Mouse (Mus musculus) MEL (cell line): ENCODE data around the gene Thada. TPM values are rescaled to one million over a fixed set of nuclear protein-coding genes. Genes with fewer than 3 reads are reported as not detected.

Source experiments
- DNase-seq: peaks from one replicate; pipeline ENCODE4 v3.0.0; 2011; ENCODE audit warnings: low read depth, low spot score
- H3K27ac ChIP-seq: 2 replicates; pipeline ENCODE4 v1.5.1; 2012; ENCODE audit warnings: low read depth, mild to moderate bottlenecking, control low read depth, low read length, moderate library complexity; ENCODE audit not compliant: control insufficient read depth
- H3K27me3 ChIP-seq, 2 experiments: fragments of 150-350 bp in 1 of 2; sonication (generic) in 1 of 2; 2 replicates each; pipeline ENCODE4 v1.6.1; 2012; ENCODE audit warnings: low read length in 2 of 2, mild to moderate bottlenecking in 2 of 2, improper control_type of control experiment in 1 of 2, moderate library complexity in 1 of 2; ENCODE audit not compliant: insufficient read depth in 2 of 2, control insufficient read depth in 1 of 2
- H3K36me3 ChIP-seq, 2 experiments: 2 replicates each; pipeline ENCODE4 v1.6.1; 2012 to 2014; ENCODE audit warnings: low read length in 2 of 2, improper control_type of control experiment in 1 of 2, inconsistent platforms in 1 of 2, mild to moderate bottlenecking in 1 of 2; ENCODE audit not compliant: insufficient read depth in 2 of 2, control insufficient read depth in 1 of 2
- H3K4me1 ChIP-seq, 2 experiments: fragments of 150-350 bp in 1 of 2; sonication (generic) in 1 of 2; 2 replicates each; pipeline ENCODE4 v1.6.1; 2012; ENCODE audit warnings: low read length in 2 of 2, improper control_type of control experiment in 1 of 2, mild to moderate bottlenecking in 1 of 2; ENCODE audit not compliant: insufficient read depth in 2 of 2, control insufficient read depth in 1 of 2
- H3K4me3 ChIP-seq, 2 experiments: fragments of 150-350 bp in 1 of 2; sonication (generic) in 1 of 2; 2 replicates each; pipeline ENCODE4 v1.5.1; 2012; ENCODE audit warnings: low read depth in 2 of 2, low read length in 2 of 2, mild to moderate bottlenecking in 2 of 2, moderate library complexity in 2 of 2, control low read depth in 1 of 2, improper control_type of control experiment in 1 of 2; ENCODE audit not compliant: control insufficient read depth in 1 of 2, insufficient read depth in 1 of 2
- H3K79me2 ChIP-seq: 2 replicates; pipeline ENCODE4 v1.6.1; 2012; ENCODE audit warnings: mild to moderate bottlenecking, low read length, moderate library complexity; ENCODE audit not compliant: control insufficient read depth, poor library complexity, insufficient read depth
- H3K9ac ChIP-seq: 2 replicates; pipeline ENCODE4 v1.6.1; 2012; ENCODE audit warnings: low read depth, mild to moderate bottlenecking, control low read depth, low read length, moderate library complexity; ENCODE audit not compliant: control insufficient read depth, poor library complexity, severe bottlenecking
- H3K9me3 ChIP-seq: fragments of 150-350 bp; sonication (generic); replicated peaks from 2 replicates; pipeline ENCODE4 v1.6.1; 2012; ENCODE audit warnings: mild to moderate bottlenecking, low read length, improper control_type of control experiment, moderate library complexity; ENCODE audit not compliant: insufficient read depth
- CHD2 ChIP-seq: IDR thresholded peaks from 2 replicates; pipeline ENCODE4 v1.6.1; 2011; ENCODE audit warnings: low read length, improper control_type of control experiment
- ETS1 ChIP-seq: IDR thresholded peaks from 2 replicates; pipeline ENCODE4 v1.6.1; 2012; ENCODE audit warnings: low read depth, mild to moderate bottlenecking, inconsistent platforms, low read length, improper control_type of control experiment, moderate library complexity
- GATA1 ChIP-seq: IDR thresholded peaks from 2 replicates; pipeline ENCODE4 v1.6.1; 2011; ENCODE audit warnings: low read depth, low read length, improper control_type of control experiment
- HCFC1 ChIP-seq: IDR thresholded peaks from 2 replicates; pipeline ENCODE4 v1.6.1; 2012; ENCODE audit warnings: low read depth, mild to moderate bottlenecking, inconsistent platforms, low read length, improper control_type of control experiment, moderate library complexity
- JUND ChIP-seq: IDR thresholded peaks from 2 replicates; pipeline ENCODE4 v1.6.1; 2011; ENCODE audit warnings: low read depth, mild to moderate bottlenecking, improper control_type of control experiment, low read length
- KAT2A ChIP-seq: conservative IDR thresholded peaks from 2 replicates; pipeline ENCODE4 v1.6.1; 2012; ENCODE audit warnings: low read depth, low read length, improper control_type of control experiment, inconsistent platforms
- MAFK ChIP-seq: IDR thresholded peaks from 2 replicates; pipeline ENCODE4 v1.6.1; 2011; ENCODE audit warnings: low read depth, mild to moderate bottlenecking, low read length, improper control_type of control experiment, borderline replicate concordance
- MAX ChIP-seq: IDR thresholded peaks from 2 replicates; pipeline ENCODE4 v1.6.1; 2011; ENCODE audit warnings: low read length, improper control_type of control experiment
- MAZ ChIP-seq: IDR thresholded peaks from 2 replicates; pipeline ENCODE4 v1.6.1; 2012; ENCODE audit warnings: low read depth, mild to moderate bottlenecking, inconsistent platforms, low read length, improper control_type of control experiment
- MEF2A ChIP-seq: IDR thresholded peaks from 2 replicates; pipeline ENCODE4 v1.6.1; 2014; ENCODE audit warnings: low read depth, mild to moderate bottlenecking, inconsistent platforms, low read length, improper control_type of control experiment; ENCODE audit not compliant: poor library complexity, insufficient replicate concordance, severe bottlenecking; ENCODE audit errors: extremely low read depth
- MXI1 ChIP-seq: IDR thresholded peaks from 2 replicates; pipeline ENCODE4 v1.6.1; 2011; ENCODE audit warnings: mild to moderate bottlenecking, low read depth, low read length, improper control_type of control experiment
- MYB ChIP-seq: IDR thresholded peaks from 2 replicates; pipeline ENCODE4 v1.6.1; 2011; ENCODE audit warnings: mild to moderate bottlenecking, low read depth, low read length, improper control_type of control experiment
- MYC ChIP-seq: IDR thresholded peaks from 2 replicates; pipeline ENCODE4 v1.6.1; 2011; ENCODE audit warnings: low read depth, mild to moderate bottlenecking, low read length, improper control_type of control experiment, moderate library complexity
- NELFE ChIP-seq: IDR thresholded peaks from 2 replicates; pipeline ENCODE4 v1.6.1; 2011; ENCODE audit warnings: low read depth, low read length, improper control_type of control experiment
- POLR2AphosphoS2 ChIP-seq: IDR thresholded peaks from 2 replicates; pipeline ENCODE4 v1.6.1; 2011; ENCODE audit warnings: low read length, improper control_type of control experiment
- POLR2AphosphoS5 ChIP-seq: IDR thresholded peaks from 2 replicates; pipeline ENCODE4 v1.6.1; 2012; ENCODE audit warnings: low read depth, borderline replicate concordance, mild to moderate bottlenecking, inconsistent platforms, low read length, moderate library complexity, mixed read lengths
- RCOR1 ChIP-seq: IDR thresholded peaks from 2 replicates; pipeline ENCODE4 v1.6.1; 2012; ENCODE audit warnings: low read depth, mild to moderate bottlenecking, inconsistent platforms, low read length, improper control_type of control experiment
- SIN3A ChIP-seq: IDR thresholded peaks from 2 replicates; pipeline ENCODE4 v1.6.1; 2012; ENCODE audit warnings: low read length, improper control_type of control experiment, inconsistent platforms
- SMC3 ChIP-seq: IDR thresholded peaks from 2 replicates; pipeline ENCODE4 v1.6.1; 2011; ENCODE audit warnings: low read depth, low read length, improper control_type of control experiment
- TBP ChIP-seq: IDR thresholded peaks from 2 replicates; pipeline ENCODE4 v1.8.0; 2011; ENCODE audit warnings: low read depth, low read length, improper control_type of control experiment
- TCF12 ChIP-seq: IDR thresholded peaks from 2 replicates; pipeline ENCODE4 v1.6.1; 2014; ENCODE audit warnings: low read depth, mild to moderate bottlenecking, inconsistent platforms, low read length, improper control_type of control experiment, moderate library complexity
- USF1 ChIP-seq: IDR thresholded peaks from 2 replicates; pipeline ENCODE4 v1.6.1; 2014; ENCODE audit warnings: low read depth, mild to moderate bottlenecking, inconsistent platforms, low read length, improper control_type of control experiment, moderate library complexity
- USF2 ChIP-seq, 2 experiments: IDR thresholded peaks; 2 replicates each; pipeline ENCODE4 v1.6.1; 2011 to 2012; ENCODE audit warnings: improper control_type of control experiment in 2 of 2, low read length in 2 of 2, borderline replicate concordance in 1 of 2, inconsistent platforms in 1 of 2, low read depth in 1 of 2, mild to moderate bottlenecking in 1 of 2; ENCODE audit not compliant: insufficient read depth in 1 of 2
- ZC3H11A ChIP-seq: IDR thresholded peaks from 2 replicates; pipeline ENCODE4 v1.6.1; 2012; ENCODE audit warnings: low read depth, mild to moderate bottlenecking, inconsistent platforms, low read length, improper control_type of control experiment
- ZNF384 ChIP-seq: IDR thresholded peaks from 2 replicates; pipeline ENCODE4 v1.6.1; 2012; ENCODE audit warnings: low read depth, mild to moderate bottlenecking, inconsistent platforms, low read length, improper control_type of control experiment
- polyA plus RNA-seq, 2 experiments: library from polyadenylated mRNA; stranded (reverse) in 1 of 2; unstranded in 1 of 2; fragments of >175 nt in 1 of 2; fragments of >200 nt in 1 of 2; gene quantifications; 2 replicates each; pipeline versions ENCODE4 v1.2.1 to v1.2.4; 2012; ENCODE audit warnings: low replicate concordance in 2 of 2, low read depth in 1 of 2; ENCODE audit not compliant: insufficient read length in 2 of 2, insufficient read depth in 1 of 2, missing spikeins in 1 of 2
- total RNA-seq: library from RNA; depleted of rRNA; stranded (reverse); fragments of 300-350 nt; gene quantifications from 2 replicates; pipeline ENCODE4 v1.2.3, GENCODE M21; 2012

Gene Thada
- total and polyA plus RNA-seq, 3 experiments = 19.8 to 20.6 TPM; not detected in 1

DNA sequence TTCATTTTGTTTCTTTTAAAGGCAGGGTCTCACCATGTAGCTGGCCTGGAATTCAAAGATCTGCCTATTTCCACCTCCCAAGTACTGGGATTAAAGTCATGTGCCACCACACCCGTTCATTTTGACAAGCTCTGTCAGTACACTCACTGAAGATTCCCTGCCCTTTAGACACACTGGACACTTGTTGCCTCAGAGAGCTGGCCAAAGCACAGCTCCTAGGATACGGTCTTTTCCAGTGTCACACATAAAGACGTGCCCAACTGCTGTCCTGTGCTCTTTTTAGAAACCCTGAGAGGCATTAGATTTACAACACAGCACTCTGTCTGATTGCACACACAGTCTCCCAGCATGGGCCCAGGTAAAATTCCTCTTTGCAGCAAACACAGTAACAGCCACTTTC, 248.3 kb downstream of the Thada start:
- H3K4me1 ChIP-seq = no peaks in the 10 kb centered on the region
- no peaks in the 10 kb centered on the region for H3K79me2 ChIP-seq
- H3K9ac ChIP-seq = no peak overlapping the region
- H3K9me3 ChIP-seq = no peaks in the 10 kb centered on the region
- TF ChIP-seq ETS1 (no peak), TCF12 (no peak), MEF2A (no peak), CHD2 (no peak), USF2 (IDR thresholded peaks at IDR 0.05; ENCODE audit: borderline replicate concordance in 1 of 2, insufficient read depth in 1 of 2, low read depth in 1 of 2, low read length in 2 of 2) (no peak), MYC (no peak), NELFE (no peak), RCOR1 (no peak), POLR2AphosphoS5 (no peak), USF1 (no peak), SMC3 (no peak), TBP (no peak)
- DNase-seq = no peak
- H3K4me3 ChIP-seq = no peak overlapping the region
- no peak overlapping the region for H3K27ac ChIP-seq
- H3K36me3 ChIP-seq = no peaks in the 10 kb centered on the region; a peak in 1 of 4 replicates
- no peaks in the 10 kb centered on the region for H3K27me3 ChIP-seq

DNA sequence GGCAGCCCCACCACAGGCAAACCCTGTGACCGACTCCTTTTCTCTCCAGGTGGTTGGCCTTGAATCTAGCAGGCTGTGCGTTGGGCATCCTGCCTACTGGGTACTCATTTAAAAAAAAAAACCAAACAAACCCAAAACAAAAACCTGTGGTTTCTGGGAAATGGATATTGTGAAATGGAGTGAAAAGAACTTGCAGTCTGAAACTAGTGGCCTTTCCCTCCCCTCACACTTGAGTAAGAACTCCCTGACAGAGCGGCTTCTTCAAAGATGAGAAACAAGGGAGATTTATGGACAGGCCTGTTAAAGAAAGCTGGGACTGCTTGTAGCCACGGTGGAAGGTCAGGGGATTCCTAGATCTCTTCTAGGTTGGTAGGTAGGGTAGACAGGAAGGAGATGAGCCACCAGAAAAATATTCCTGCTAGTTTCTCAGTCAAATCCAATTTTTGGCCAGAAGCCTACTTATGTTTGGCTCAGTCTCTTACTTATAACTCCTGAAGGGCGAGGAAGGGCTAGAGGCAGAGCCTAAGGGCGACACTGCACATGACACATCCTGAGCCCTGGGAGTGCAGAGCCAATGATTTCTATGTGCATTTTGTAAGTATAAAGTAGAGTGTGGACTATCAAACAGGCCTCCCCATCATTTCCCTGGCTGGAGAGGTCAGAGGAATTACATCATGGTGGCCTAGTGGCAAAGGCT, 250.6 kb downstream of the Thada start:
- Histone ChIP-seq H3K27me3 (no peaks in the 10 kb centered on the region), H3K9ac (no peak overlapping the region), H3K27ac (no peak overlapping the region), H3K4me3 (no peak overlapping the region), H3K36me3 (peaks cover 0 to 2% of the 10 kb centered on the region in 2 experiments; a peak in 1 of 4 replicates), H3K4me1 (no peaks in the 10 kb centered on the region), H3K9me3 (no peaks in the 10 kb centered on the region), H3K79me2 (no peaks in the 10 kb centered on the region)
- DNase-seq = no peak
- TF ChIP-seq MYB = no peak
- TF ChIP-seq CHD2 = no peak
- TF ChIP-seq JUND = no peak
- TF ChIP-seq MAZ = no peak
- no peak for TF ChIP-seq MXI1
- no peak for TF ChIP-seq ZNF384
- TF ChIP-seq GATA1 = no peak
- no peak for TF ChIP-seq ETS1
- no peak for TF ChIP-seq TBP
- no peak for TF ChIP-seq MAFK
- no peak for TF ChIP-seq TCF12
- TF ChIP-seq SIN3A = no peak
- TF ChIP-seq SMC3 = no peak
- no peak for TF ChIP-seq HCFC1
- TF ChIP-seq USF2 (IDR thresholded peaks at IDR 0.05; ENCODE audit: borderline replicate concordance in 1 of 2, insufficient read depth in 1 of 2, low read depth in 1 of 2, low read length in 2 of 2) = no peak
- TF ChIP-seq KAT2A = no peak
- no peak for TF ChIP-seq MAX
- no peak for TF ChIP-seq ZC3H11A
- TF ChIP-seq POLR2AphosphoS2 = no peak
